Mouse (Mus musculus) limb, embryonic 13.5 days (tissue): Measurements from ENCODE around the gene Eif2b3. TPM values are rescaled to one million over a fixed set of nuclear protein-coding genes. Genes with fewer than 3 reads are reported as not detected.

Experiments
- ATAC-seq: fragments of 200-750 bp; cut with Nextera tagmentation; 2 replicates; pipeline ENCODE4 v1.8.0; 2017; ENCODE audit warnings: low read depth, moderate number of reproducible peaks, moderate TSS enrichment; ENCODE audit not compliant: low FRiP score
- H3K27ac ChIP-seq: fragments of 300-500 bp; sonication (generic); 2 replicates; pipeline ENCODE4 v1.5.1; 2015; ENCODE audit warnings: inconsistent platforms, mild to moderate bottlenecking, moderate library complexity
- H3K27me3 ChIP-seq: fragments of 300-500 bp; sonication (generic); 2 replicates; pipeline ENCODE4 v1.6.1; 2015; ENCODE audit warnings: mild to moderate bottlenecking, inconsistent platforms
- H3K36me3 ChIP-seq: fragments of 300-500 bp; sonication (generic); 2 replicates; pipeline ENCODE4 v1.6.1; 2015; ENCODE audit warnings: inconsistent platforms, mild to moderate bottlenecking, moderate library complexity
- H3K4me1 ChIP-seq: fragments of 300-500 bp; sonication (generic); 2 replicates; pipeline ENCODE4 v1.6.1; 2015; ENCODE audit warnings: inconsistent platforms
- H3K4me2 ChIP-seq: fragments of 300-500 bp; sonication (generic); replicated peaks from 2 replicates; pipeline ENCODE4 v1.6.1; 2015; ENCODE audit warnings: inconsistent platforms, mild to moderate bottlenecking, moderate library complexity
- H3K4me3 ChIP-seq: fragments of 300-500 bp; sonication (generic); 2 replicates; pipeline ENCODE4 v1.5.1; 2015; ENCODE audit warnings: moderate library complexity, mild to moderate bottlenecking, inconsistent platforms
- H3K9ac ChIP-seq: fragments of 300-500 bp; sonication (generic); 2 replicates; pipeline ENCODE4 v1.6.1; 2015; ENCODE audit warnings: mild to moderate bottlenecking, inconsistent platforms
- H3K9me3 ChIP-seq: fragments of 300-500 bp; sonication (generic); 2 replicates; pipeline ENCODE4 v1.6.1; 2016; ENCODE audit warnings: inconsistent platforms
- WGBS: fragments of 180-500 bp; shearing (Covaris S2); methylation state at CpG from one replicate; pipeline ENCODE4 v1.1.7; 2015; 5-methylcytosine and 5-hydroxymethylcytosine counted together
- polyA plus RNA-seq: library from polyadenylated mRNA; unstranded; fragments of >200 nt; fragmentation: Nextera tagmentation; extraction: Ambion mirVana; gene quantifications from 2 replicates; pipeline ENCODE4 v1.2.1, GENCODE M21; 2015

Eif2b3 gene
- polyA plus RNA-seq, 1 experiment from 2014 or later: 47.0 TPM

GRCm38 (mm10) chr4:117101218-117101617, 82.0 kb downstream of the Eif2b3 start:
- Histone ChIP-seq H3K27me3 (no peaks in the 10 kb centered on the region), H3K4me1 (peaks cover 38% of the 10 kb centered on the region), H3K27ac (no peak overlapping the region; the same call in 1 of the 2 replicates), H3K4me2 (no peak overlapping the region), H3K4me3 (no peak overlapping the region), H3K9ac (no peak overlapping the region; the same call in 1 of the 2 replicates), H3K36me3 (peaks cover 10% of the 10 kb centered on the region), H3K9me3 (no peaks in the 10 kb centered on the region)
- no peak for ATAC-seq
- 35% methylated on average over 7 of the region's 7 CpGs for WGBS

DNA sequence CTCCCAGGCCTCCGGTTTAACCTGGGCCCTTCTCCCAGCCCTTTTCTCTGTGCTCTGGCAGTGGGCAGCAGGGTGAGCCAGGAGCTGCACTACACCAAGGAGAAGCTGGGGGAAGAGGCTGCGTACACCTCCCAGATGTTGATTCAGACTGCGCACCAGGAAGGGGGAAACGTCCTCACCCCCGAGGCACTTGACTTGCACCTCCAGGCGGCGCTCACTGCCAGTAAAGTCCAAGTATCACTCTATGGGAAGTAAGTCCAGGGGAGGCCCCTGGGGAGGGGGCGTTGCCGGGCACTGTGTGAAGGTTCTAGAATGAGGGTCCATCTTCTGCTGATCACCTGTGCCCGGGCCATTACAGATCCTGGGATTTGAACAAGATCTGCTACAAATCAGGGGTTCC, 85.5 kb downstream of the Eif2b3 start:
- WGBS: 84% methylated on average over 10 of the region's 10 CpGs
- Histone ChIP-seq H3K9ac (no peak overlapping the region), H3K4me1 (peaks cover 12% of the 10 kb centered on the region; the same call in 1 of the 2 replicates), H3K27me3 (no peaks in the 10 kb centered on the region), H3K9me3 (no peaks in the 10 kb centered on the region), H3K36me3 (peaks cover 30% of the 10 kb centered on the region), H3K4me3 (no peak overlapping the region), H3K4me2 (no peak overlapping the region), H3K27ac (no peak overlapping the region)
- no peak for ATAC-seq

DNA sequence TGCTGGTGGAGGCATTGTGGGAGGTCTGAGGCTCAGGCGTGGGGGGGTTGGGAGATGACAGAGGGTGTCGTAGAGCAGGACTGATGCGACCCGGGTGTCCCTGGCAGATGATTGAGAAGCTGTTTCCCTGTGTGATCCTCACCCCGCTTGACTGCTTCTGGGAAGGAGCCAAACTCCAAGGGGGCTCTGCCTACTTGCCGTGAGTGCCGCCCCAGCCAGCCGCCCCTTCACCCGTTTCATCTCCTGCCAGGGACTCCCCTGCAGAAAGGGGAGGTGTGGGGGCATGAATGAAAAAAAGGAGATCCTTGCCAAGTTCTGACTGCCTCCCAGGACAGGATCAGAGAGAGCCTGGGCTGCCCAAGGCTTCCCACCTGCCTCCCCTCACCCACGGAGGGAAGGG, 85.9 kb downstream of the Eif2b3 start:
- no peak overlapping the region for H3K9ac ChIP-seq
- H3K4me1 ChIP-seq: peaks cover 12% of the 10 kb centered on the region; the same call in 1 of the 2 replicates
- ATAC-seq: no peak
- H3K36me3 ChIP-seq: peaks cover 35% of the 10 kb centered on the region
- no peak overlapping the region for H3K4me2 ChIP-seq
- H3K9me3 ChIP-seq: no peaks in the 10 kb centered on the region
- H3K27me3 ChIP-seq: no peaks in the 10 kb centered on the region
- WGBS: 62% methylated on average over 10 of the region's 10 CpGs
- H3K4me3 ChIP-seq: no peak overlapping the region
- no peak overlapping the region for H3K27ac ChIP-seq

DNA sequence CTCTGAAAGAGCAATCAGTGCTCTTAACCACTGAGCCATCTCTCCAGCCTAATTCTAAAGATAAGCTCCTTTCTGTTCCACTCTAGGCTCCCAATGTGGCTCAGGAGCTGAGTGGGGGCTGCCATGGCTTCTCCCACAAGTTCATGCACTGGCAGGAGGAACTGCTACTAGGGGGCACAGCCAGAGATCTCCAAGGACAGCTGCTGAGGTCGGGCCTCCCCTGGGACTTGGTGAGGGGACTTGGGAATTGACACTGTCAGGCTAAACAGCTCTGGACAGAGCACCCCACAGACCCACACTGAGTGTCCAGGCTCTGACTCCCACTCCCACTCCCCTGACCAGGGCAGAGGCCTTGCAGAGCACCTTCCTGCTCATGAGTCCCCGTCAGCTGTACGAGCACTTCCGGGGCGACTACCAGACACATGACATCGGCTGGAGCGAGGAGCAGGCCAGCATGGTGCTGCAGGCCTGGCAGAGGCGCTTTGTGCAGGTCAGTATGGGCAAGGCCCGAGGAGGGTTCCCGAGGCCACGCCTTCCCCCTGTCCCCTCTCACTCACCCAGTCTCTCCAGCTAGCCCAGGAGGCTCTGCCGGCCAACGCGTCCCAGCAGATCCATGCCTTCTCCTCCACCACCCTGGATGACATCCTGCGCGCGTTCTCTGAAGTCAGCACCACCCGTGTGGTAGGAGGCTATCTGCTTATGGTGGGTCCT, 88.8 kb downstream of the Eif2b3 start:
- H3K27ac ChIP-seq: no peak overlapping the region
- H3K4me2 ChIP-seq: no peak overlapping the region
- no peak for ATAC-seq
- peaks cover 4% of the 10 kb centered on the region; the same call in 1 of the 2 replicates for H3K4me1 ChIP-seq
- no peaks in the 10 kb centered on the region for H3K27me3 ChIP-seq
- WGBS: 87% methylated on average over 18 of the region's 18 CpGs
- no peaks in the 10 kb centered on the region for H3K9me3 ChIP-seq
- no peak overlapping the region for H3K4me3 ChIP-seq
- peaks cover 52% of the 10 kb centered on the region for H3K36me3 ChIP-seq
- no peak overlapping the region for H3K9ac ChIP-seq

DNA sequence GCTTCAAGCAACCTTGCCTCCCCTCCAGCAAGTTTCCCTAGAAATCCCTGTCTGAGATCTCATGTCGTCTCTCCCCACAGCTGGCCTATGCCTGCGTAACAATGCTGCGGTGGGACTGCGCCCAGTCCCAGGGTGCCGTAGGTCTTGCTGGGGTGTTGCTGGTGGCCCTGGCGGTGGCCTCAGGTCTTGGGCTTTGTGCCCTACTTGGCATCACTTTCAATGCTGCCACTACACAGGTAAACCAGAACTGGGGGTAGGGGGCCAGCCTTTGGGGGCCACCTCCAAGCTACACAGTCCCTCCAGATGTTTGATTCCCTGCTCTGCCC, 89.3 kb downstream of the Eif2b3 start:
- peaks cover 57% of the 10 kb centered on the region for H3K36me3 ChIP-seq
- ATAC-seq: no peak

GRCm38 (mm10) chr4:117109330-117109729, 90.1 kb downstream of the Eif2b3 start:
- no peak overlapping the region for H3K9ac ChIP-seq
- ATAC-seq: no peak
- peaks cover 65% of the 10 kb centered on the region for H3K36me3 ChIP-seq
- no peak overlapping the region for H3K27ac ChIP-seq
- peaks cover 4% of the 10 kb centered on the region; the same call in 1 of the 2 replicates for H3K4me1 ChIP-seq
- no peaks in the 10 kb centered on the region for H3K9me3 ChIP-seq
- H3K4me2 ChIP-seq: no peak overlapping the region
- no peaks in the 10 kb centered on the region for H3K27me3 ChIP-seq
- 92% methylated on average over 25 of the region's 25 CpGs for WGBS
- no peak overlapping the region for H3K4me3 ChIP-seq

More for the DNA sequence above, 89.3 kb downstream of the Eif2b3 start:
- no peak overlapping the region for H3K9ac ChIP-seq
- H3K4me3 ChIP-seq: no peak overlapping the region
- H3K9me3 ChIP-seq: no peaks in the 10 kb centered on the region
- H3K27ac ChIP-seq: no peak overlapping the region
- no peak overlapping the region for H3K4me2 ChIP-seq
- no peaks in the 10 kb centered on the region for H3K27me3 ChIP-seq
- H3K4me1 ChIP-seq: peaks cover 4% of the 10 kb centered on the region; the same call in 1 of the 2 replicates
- 99% methylated on average over 6 of the region's 6 CpGs for WGBS

DNA sequence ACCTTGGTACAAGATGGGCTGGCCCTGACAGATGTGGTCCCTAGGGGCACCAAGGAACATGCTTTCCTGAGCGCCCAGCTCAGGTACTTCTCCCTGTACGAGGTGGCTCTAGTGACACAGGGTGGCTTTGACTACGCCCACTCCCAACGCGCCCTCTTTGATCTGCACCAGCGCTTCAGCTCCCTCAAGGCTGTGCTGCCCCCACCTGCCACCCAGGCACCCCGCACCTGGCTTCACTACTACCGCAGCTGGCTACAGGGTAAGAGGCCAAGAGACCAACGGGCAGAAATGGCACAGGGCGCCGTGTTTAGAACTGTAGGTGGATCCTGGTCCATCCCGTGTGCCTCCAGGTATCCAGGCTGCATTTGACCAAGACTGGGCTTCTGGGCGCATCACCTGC, 91.0 kb downstream of the Eif2b3 start:
- WGBS: 87% methylated on average over 13 of the region's 13 CpGs
- peaks cover 2% of the 10 kb centered on the region; the same call in 1 of the 2 replicates for H3K4me1 ChIP-seq
- H3K4me2 ChIP-seq: no peak overlapping the region
- no peak overlapping the region for H3K4me3 ChIP-seq
- H3K27me3 ChIP-seq: no peaks in the 10 kb centered on the region
- peaks cover 72% of the 10 kb centered on the region for H3K36me3 ChIP-seq
- no peak overlapping the region for H3K9ac ChIP-seq
- H3K27ac ChIP-seq: no peak overlapping the region
- no peaks in the 10 kb centered on the region for H3K9me3 ChIP-seq
- no peak for ATAC-seq

- no peak overlapping the region for H3K4me2 ChIP-seq
- H3K27me3 ChIP-seq: no peaks in the 10 kb centered on the region
- no peak overlapping the region for H3K9ac ChIP-seq
- ATAC-seq: no peak
- no peak overlapping the region for H3K27ac ChIP-seq
- H3K4me1 ChIP-seq: no peaks in the 10 kb centered on the region
- no peak overlapping the region for H3K4me3 ChIP-seq
- H3K36me3 ChIP-seq: peaks cover 65% of the 10 kb centered on the region
- no peaks in the 10 kb centered on the region for H3K9me3 ChIP-seq
- 96% methylated on average over 11 of the region's 11 CpGs for WGBS
Measured at GRCm38 (mm10) chr4:117110985-117111384, 91.8 kb downstream of the Eif2b3 start.

DNA sequence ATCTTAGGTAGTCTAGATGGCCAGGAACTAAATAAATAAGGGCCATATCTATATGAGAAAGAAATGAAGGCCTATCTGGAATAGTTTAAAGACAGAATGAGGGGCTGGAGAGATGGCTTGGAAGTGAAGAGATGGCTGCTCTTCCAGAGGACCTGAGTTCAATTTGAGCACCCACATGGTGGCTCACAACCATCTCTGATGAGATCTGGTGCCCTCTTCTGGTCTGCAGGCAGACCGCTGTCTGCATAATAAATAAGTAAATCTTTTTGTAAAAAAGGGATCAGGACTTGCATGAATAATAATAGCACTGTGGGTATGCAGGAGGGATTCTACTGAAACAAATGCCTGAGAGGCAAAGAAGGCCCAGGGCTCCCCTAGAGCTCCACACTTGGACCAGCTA, 94.0 kb downstream of the Eif2b3 start:
- Histone ChIP-seq H3K4me3 (no peak overlapping the region), H3K4me1 (no peaks in the 10 kb centered on the region), H3K36me3 (peaks cover 60% of the 10 kb centered on the region), H3K27me3 (no peaks in the 10 kb centered on the region), H3K9me3 (no peaks in the 10 kb centered on the region), H3K27ac (no peak overlapping the region), H3K4me2 (no peak overlapping the region), H3K9ac (no peak overlapping the region)
- WGBS: 83% methylated on average over 1 of the region's 1 CpGs
- ATAC-seq: no peak

DNA sequence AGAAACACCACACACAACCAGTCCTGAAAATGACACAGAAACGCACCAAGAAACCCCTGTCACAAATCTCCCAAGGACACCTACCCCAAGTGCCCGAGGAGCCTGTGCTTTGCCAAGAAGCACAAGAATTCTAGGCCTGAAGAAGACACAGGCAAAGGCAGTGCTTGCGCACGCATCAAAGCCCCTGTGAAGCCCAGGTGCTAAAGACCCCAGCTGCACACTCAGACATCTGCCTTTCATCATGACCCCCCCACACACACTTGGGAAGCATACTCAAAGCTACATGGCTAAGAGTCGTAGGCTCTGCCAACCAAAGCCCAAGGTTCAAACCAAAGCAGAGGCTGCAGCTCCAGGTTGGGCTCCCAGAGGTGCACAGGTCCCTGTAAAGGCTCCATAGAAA, 96.4 kb downstream of the Eif2b3 start:
- Histone ChIP-seq H3K27me3 (no peaks in the 10 kb centered on the region), H3K27ac (no peak overlapping the region), H3K4me3 (no peak overlapping the region), H3K36me3 (peaks cover 36% of the 10 kb centered on the region), H3K4me1 (peaks cover 3% of the 10 kb centered on the region), H3K9me3 (no peaks in the 10 kb centered on the region), H3K9ac (no peak overlapping the region), H3K4me2 (no peak overlapping the region)
- no peak for ATAC-seq
- 66% methylated on average over 5 of the region's 5 CpGs for WGBS

GRCm38 (mm10) chr4:117117931-117118330, 98.7 kb downstream of the Eif2b3 start:
- Histone ChIP-seq H3K4me1 (peaks cover 7% of the 10 kb centered on the region), H3K9ac (no peak overlapping the region), H3K4me2 (no peak overlapping the region), H3K27me3 (no peaks in the 10 kb centered on the region), H3K36me3 (peaks cover 20% of the 10 kb centered on the region), H3K9me3 (no peaks in the 10 kb centered on the region), H3K4me3 (no peak overlapping the region), H3K27ac (no peak overlapping the region)
- no peak for ATAC-seq
- 89% methylated on average over 7 of the region's 7 CpGs for WGBS

DNA sequence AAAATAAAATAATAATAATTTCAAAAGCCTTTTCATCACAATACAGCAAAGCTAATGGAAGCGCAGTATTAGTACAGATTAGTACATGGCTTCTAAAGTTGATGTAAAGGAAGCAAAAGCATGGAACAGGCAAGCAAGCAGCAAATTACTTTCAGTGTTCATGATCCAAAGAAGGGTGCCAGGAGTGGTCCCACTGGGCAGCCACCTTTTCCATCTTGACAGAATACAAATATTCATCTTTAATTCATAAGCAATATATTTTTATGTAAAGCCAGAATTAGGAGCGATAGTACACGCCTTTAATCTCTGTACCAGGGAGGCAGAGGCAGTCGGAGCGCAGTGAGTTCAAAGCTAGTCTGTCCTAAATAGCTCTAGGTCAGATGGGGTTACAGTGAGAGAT, 100.4 kb downstream of the Eif2b3 start:
- WGBS: 76% methylated on average over 5 of the region's 5 CpGs
- Histone ChIP-seq H3K27me3 (no peaks in the 10 kb centered on the region), H3K9ac (peak overlapping the region; percentile 73), H3K27ac (no peak overlapping the region), H3K9me3 (no peaks in the 10 kb centered on the region), H3K4me2 (peak overlapping the region; percentile 100), H3K4me1 (peaks cover 10% of the 10 kb centered on the region), H3K36me3 (peaks cover 4% of the 10 kb centered on the region), H3K4me3 (peak overlapping the region; percentile 58)
- no peak for ATAC-seq

GRCm38 (mm10) chr4:117120052-117120444, 100.8 kb downstream of the Eif2b3 start:
- ATAC-seq: peak; percentile 6; the same call in 1 of the 2 replicates
- H3K9ac ChIP-seq: peak overlapping the region; percentile 73
- peak overlapping the region; percentile 100 for H3K4me2 ChIP-seq
- peaks cover 14% of the 10 kb centered on the region for H3K4me1 ChIP-seq
- peak overlapping the region; percentile 58 for H3K4me3 ChIP-seq
- H3K9me3 ChIP-seq: no peaks in the 10 kb centered on the region
- H3K27me3 ChIP-seq: no peaks in the 10 kb centered on the region
- H3K36me3 ChIP-seq: no peaks in the 10 kb centered on the region
- peak overlapping the region; percentile 80 for H3K27ac ChIP-seq
- WGBS: 6% methylated on average over 10 of the region's 10 CpGs
